In genomic region chr14:106162331-106162730, GRCm38 (mm10) we compare ENCODE assay signal across 21 mouse cellular contexts. TPM values are rescaled to one million over a fixed set of nuclear protein-coding genes. Genes with fewer than 3 reads are reported as not detected.
DNase-seq lines count a peak whose midpoint lies in the region; TF ChIP-seq lines count a peak whose summit lies in the region.
"Had no signal": no experiment of that assay in that cellular context is flagged by ENCODE, and none has a peak within 500 bp of the region (broad histone marks: within the 10 kb centered on the region; RNA-seq: fewer than 3 reads in every experiment).

No protein-coding gene starts in this region.

- H3K4me1 ChIP-seq in embryonic fibroblast, embryonic 13.5 days (ENCODE audit: control insufficient read depth, insufficient read depth, low read length), result no peaks in the 10 kb centered on the region
- H3K4me1 ChIP-seq: liver, embryonic 12.5 days; midbrain, embryonic 13.5 days had no signal

- intact Hi-C loops in heart, postnatal 36 days (cut with DNase I), result no loop called here

- no peak for TF ChIP-seq CTCF in embryonic fibroblast, embryonic 13.5 days (IDR thresholded peaks at IDR 0.05; ENCODE audit: borderline replicate concordance, insufficient read depth, low read length)

- TF ChIP-seq POLR2A in embryonic fibroblast, embryonic 13.5 days (IDR thresholded peaks at IDR 0.05; ENCODE audit: low read depth, low read length), result no peak

- peak; percentile 48 to 58 for DNase-seq in cerebellum, postnatal 10 days
- DNase-seq in cerebellum, adult 9-11 months, result no peak
- peak; percentile 13 for DNase-seq in heart, adult 8-10 months (ENCODE audit: low spot score)
- no peak for DNase-seq in heart, postnatal 36 days
- peak; percentile 78 for DNase-seq in Muller cell, postnatal 12 days (ENCODE audit: inconsistent ontology term)
- DNase-seq in MN1 (ENCODE audit: low spot score), result no peak
- DNase-seq: gastrocnemius, postnatal 25 days; left cerebral cortex, postnatal 4 days; lung, embryonic 14.5 days; thymus, postnatal 36 days had no signal

- H3K27ac ChIP-seq in embryonic fibroblast, embryonic 13.5 days (ENCODE audit: insufficient read depth, low read length), result peak overlapping the region; percentile 92
- H3K27ac ChIP-seq: liver, embryonic 12.5 days; midbrain, embryonic 13.5 days had no signal

- no peak overlapping the region for H3K4me3 ChIP-seq in embryonic fibroblast, embryonic 13.5 days (ENCODE audit: insufficient read depth, low read length)
- H3K4me3 ChIP-seq: liver, embryonic 12.5 days; midbrain, embryonic 13.5 days had no signal

RNA-seq across cellular contexts. Expression of gene Trim52, which starts 56.3 kb away (rescaled TPM):
- total RNA-seq in heart, adult 8-10 months (2022), result not detected
- not detected for total RNA-seq in heart, postnatal 36 days (2021)
- polyA plus RNA-seq in embryonic fibroblast, embryonic 13.5 days (2011; ENCODE audit: insufficient read length, low read depth, missing spikeins), result not detected in 2 replicates
- total RNA-seq: gastrocnemius, postnatal 25 days; left cerebral cortex, postnatal 4 days; neutrophil, adult 5-6 weeks had no signal
- polyA plus RNA-seq: C2C12; embryonic facial prominence, embryonic 11.5 days; heart, postnatal 0 days; hindbrain, embryonic 16.5 days; intestine, postnatal 0 days; kidney, embryonic 16.5 days; liver, embryonic 12.5 days; lung, embryonic 14.5 days; midbrain, embryonic 13.5 days; small intestine, adult 2 months had no signal

Comparison
In these comparisons a context has a peak if more than half of its experiments do, and no peak if none do; other contexts are left out.
1. DNase-seq: peak in cerebellum, postnatal 10 days (2 of 2), heart, adult 8-10 months (single experiment) and Muller cell, postnatal 12 days (single experiment); none in cerebellum, adult 9-11 months (single experiment), heart, postnatal 36 days (0 of 2) and MN1 (single experiment).